Mouse (Mus musculus): ENCODE measurements at regions not wholly inside any gene's neighbourhood (a gene's known extent, or its start where the extent isn't known, plus 50 kb on each side); places are given as distances from the start of the nearest gene placed in this dataset.

GRCm38 (mm10) chr2:103893159-103893740 lies 64.5 kb upstream of the Lmo2 start:
- in situ Hi-C loops (cut with MboI) = no loop called here

- in situ Hi-C loops (cut with MboI) = no loop called here
Observed at GRCm38 (mm10) chr2:103893805-103894204, 64.0 kb upstream of the Lmo2 start.

- in situ Hi-C loops (cut with MboI) = loop anchor here (5.0 kb wide), 1 partner anchor 77 kb away; no protein-coding TSS in a partner anchor
Observed at GRCm38 (mm10) chr2:103894981-103895676, 62.7 kb upstream of the Lmo2 start.

GRCm38 (mm10) chr2:103896160-103896559 lies 61.6 kb upstream of the Lmo2 start:
- in situ Hi-C loops (cut with MboI) = loop anchor here (5.0 kb wide), 1 partner anchor 76 kb away; no protein-coding TSS in a partner anchor

GRCm38 (mm10) chr2:103896814-103897213 lies 61.0 kb upstream of the Lmo2 start:
- in situ Hi-C loops (cut with MboI) = loop anchor here (5.0 kb wide), 1 partner anchor 75 kb away; no protein-coding TSS in a partner anchor

- in situ Hi-C loops (cut with MboI) = loop anchor here (5.0 kb wide), 1 partner anchor 73 kb away; no protein-coding TSS in a partner anchor
Observed at GRCm38 (mm10) chr2:103899713-103900112, 58.1 kb upstream of the Lmo2 start.

- in situ Hi-C loops (cut with MboI) = no loop called here
Observed at GRCm38 (mm10) chr2:103900384-103900783, 57.4 kb upstream of the Lmo2 start.

GRCm38 (mm10) chr2:103901457-103901856 lies 56.3 kb upstream of the Lmo2 start:
- in situ Hi-C loops (cut with MboI) = no loop called here

- in situ Hi-C loops (cut with MboI) = no loop called here
Observed at GRCm38 (mm10) chr2:103902777-103903176, 55.0 kb upstream of the Lmo2 start.

GRCm38 (mm10) chr2:103905681-103906080 lies 52.1 kb upstream of the Lmo2 start:
- in situ Hi-C loops (cut with MboI) = no loop called here

GRCm38 (mm10) chr2:103906581-103907184 lies 51.1 kb upstream of the Lmo2 start:
- in situ Hi-C loops (cut with MboI) = no loop called here

Measured in mature B cell (primary cell).